Mouse (Mus musculus): ENCODE results near the gene Slc25a13. TPM values are rescaled to one million over a fixed set of nuclear protein-coding genes. Genes with fewer than 3 reads are reported as not detected.

Slc25a13 gene
- polyA plus RNA-seq, 1 experiment from 2014 or later = 55.4 TPM

- H3K27ac ChIP-seq (ENCODE audit: low read depth, low read length) = no peak overlapping the region
- H3K9me3 ChIP-seq (ENCODE audit: control insufficient read depth, low read length) = no peaks in the 10 kb centered on the region
- DNase-seq (ENCODE audit: low spot score) (no peak), ATAC-seq (replicated peaks; ENCODE audit: low FRiP score) (no peak)
- H3K27me3 ChIP-seq (replicated peaks; ENCODE audit: control insufficient read depth, insufficient read depth, low read length) = no peaks in the 10 kb centered on the region
- peaks cover 6% of the 10 kb centered on the region; the same call in 1 of the 2 replicates for H3K36me3 ChIP-seq (ENCODE audit: control insufficient read depth, insufficient read depth, low read length)
- no peak overlapping the region for H3K4me3 ChIP-seq (ENCODE audit: low read depth, low read length)
- H3K4me1 ChIP-seq (replicated peaks; ENCODE audit: control insufficient read depth, insufficient read depth, low read length) = no peaks in the 10 kb centered on the region; the same call in 1 of the 2 replicates
- H3K4me2 ChIP-seq = no peak overlapping the region
- no peak overlapping the region for H3K9ac ChIP-seq (ENCODE audit: low read depth, low read length)
- 86% methylated on average over 2 of the region's 2 CpGs for WGBS
Observed at GRCm38 (mm10) chr6:6103469-6103868, 113.5 kb downstream of the Slc25a13 start.

GRCm38 (mm10) chr6:6101605-6102004, 115.4 kb downstream of the Slc25a13 start:
- peaks cover 6% of the 10 kb centered on the region; the same call in 1 of the 2 replicates for H3K36me3 ChIP-seq (ENCODE audit: control insufficient read depth, insufficient read depth, low read length)
- ATAC-seq (replicated peaks; ENCODE audit: low FRiP score) = no peak
- no peak overlapping the region for H3K27ac ChIP-seq (ENCODE audit: low read depth, low read length)
- DNase-seq (ENCODE audit: low spot score) = no peak
- H3K4me3 ChIP-seq (ENCODE audit: low read depth, low read length) = no peak overlapping the region
- WGBS = 83% methylated on average over 4 of the region's 4 CpGs
- no peak overlapping the region for H3K9ac ChIP-seq (ENCODE audit: low read depth, low read length)
- H3K9me3 ChIP-seq (ENCODE audit: control insufficient read depth, low read length) = no peaks in the 10 kb centered on the region
- no peaks in the 10 kb centered on the region for H3K27me3 ChIP-seq (replicated peaks; ENCODE audit: control insufficient read depth, insufficient read depth, low read length)
- H3K4me2 ChIP-seq = no peak overlapping the region
- no peaks in the 10 kb centered on the region; the same call in 1 of the 2 replicates for H3K4me1 ChIP-seq (replicated peaks; ENCODE audit: control insufficient read depth, insufficient read depth, low read length)

- no peaks in the 10 kb centered on the region for H3K9me3 ChIP-seq (ENCODE audit: control insufficient read depth, low read length)
- H3K4me2 ChIP-seq = no peak overlapping the region
- WGBS = 72% methylated on average over 9 of the region's 9 CpGs
- no peak for DNase-seq (ENCODE audit: low spot score)
- no peak overlapping the region for H3K4me3 ChIP-seq (ENCODE audit: low read depth, low read length)
- no peak overlapping the region for H3K27ac ChIP-seq (ENCODE audit: low read depth, low read length)
- H3K27me3 ChIP-seq (replicated peaks; ENCODE audit: control insufficient read depth, insufficient read depth, low read length) = no peaks in the 10 kb centered on the region
- H3K4me1 ChIP-seq (replicated peaks; ENCODE audit: control insufficient read depth, insufficient read depth, low read length) = no peaks in the 10 kb centered on the region; the same call in 1 of the 2 replicates
- peaks cover 6% of the 10 kb centered on the region; the same call in 1 of the 2 replicates for H3K36me3 ChIP-seq (ENCODE audit: control insufficient read depth, insufficient read depth, low read length)
- no peak overlapping the region for H3K9ac ChIP-seq (ENCODE audit: low read depth, low read length)
- no peak for ATAC-seq (replicated peaks; ENCODE audit: low FRiP score)
Observed at GRCm38 (mm10) chr6:6100892-6101480, 116.0 kb downstream of the Slc25a13 start.

GRCm38 (mm10) chr6:6093978-6094377, 123.0 kb downstream of the Slc25a13 start:
- no peak overlapping the region for H3K4me3 ChIP-seq (ENCODE audit: low read depth, low read length)
- WGBS = 74% methylated on average over 3 of the region's 3 CpGs
- no peak overlapping the region for H3K27ac ChIP-seq (ENCODE audit: low read depth, low read length)
- no peak overlapping the region for H3K4me2 ChIP-seq
- H3K9me3 ChIP-seq (ENCODE audit: control insufficient read depth, low read length) = no peaks in the 10 kb centered on the region
- H3K9ac ChIP-seq (ENCODE audit: low read depth, low read length) = no peak overlapping the region
- no peaks in the 10 kb centered on the region for H3K27me3 ChIP-seq (replicated peaks; ENCODE audit: control insufficient read depth, insufficient read depth, low read length)
- ATAC-seq (replicated peaks; ENCODE audit: low FRiP score) (no peak), DNase-seq (ENCODE audit: low spot score) (no peak)
- H3K36me3 ChIP-seq (ENCODE audit: control insufficient read depth, insufficient read depth, low read length) = no peaks in the 10 kb centered on the region; the same call in 1 of the 2 replicates
- no peaks in the 10 kb centered on the region for H3K4me1 ChIP-seq (replicated peaks; ENCODE audit: control insufficient read depth, insufficient read depth, low read length)

GRCm38 (mm10) chr6:6093522-6093921, 123.5 kb downstream of the Slc25a13 start:
- Histone ChIP-seq H3K27ac (ENCODE audit: low read depth, low read length) (no peak overlapping the region), H3K4me2 (no peak overlapping the region), H3K4me1 (replicated peaks; ENCODE audit: control insufficient read depth, insufficient read depth, low read length) (no peaks in the 10 kb centered on the region), H3K9ac (ENCODE audit: low read depth, low read length) (no peak overlapping the region), H3K4me3 (ENCODE audit: low read depth, low read length) (no peak overlapping the region), H3K36me3 (ENCODE audit: control insufficient read depth, insufficient read depth, low read length) (no peaks in the 10 kb centered on the region; the same call in 1 of the 2 replicates), H3K27me3 (replicated peaks; ENCODE audit: control insufficient read depth, insufficient read depth, low read length) (no peaks in the 10 kb centered on the region), H3K9me3 (ENCODE audit: control insufficient read depth, low read length) (no peaks in the 10 kb centered on the region)
- DNase-seq (ENCODE audit: low spot score) (no peak), ATAC-seq (replicated peaks; ENCODE audit: low FRiP score) (no peak)
- WGBS = 76% methylated on average over 3 of the region's 3 CpGs

GRCm38 (mm10) chr6:6092497-6092896, 124.5 kb downstream of the Slc25a13 start:
- 90% methylated on average over 10 of the region's 10 CpGs for WGBS
- H3K4me3 ChIP-seq (ENCODE audit: low read depth, low read length) = no peak overlapping the region
- no peaks in the 10 kb centered on the region for H3K4me1 ChIP-seq (replicated peaks; ENCODE audit: control insufficient read depth, insufficient read depth, low read length)
- no peak overlapping the region for H3K27ac ChIP-seq (ENCODE audit: low read depth, low read length)
- H3K4me2 ChIP-seq = no peak overlapping the region
- H3K9ac ChIP-seq (ENCODE audit: low read depth, low read length) = no peak overlapping the region
- H3K27me3 ChIP-seq (replicated peaks; ENCODE audit: control insufficient read depth, insufficient read depth, low read length) = no peaks in the 10 kb centered on the region
- DNase-seq (ENCODE audit: low spot score) = no peak
- no peaks in the 10 kb centered on the region; the same call in 1 of the 2 replicates for H3K36me3 ChIP-seq (ENCODE audit: control insufficient read depth, insufficient read depth, low read length)
- no peaks in the 10 kb centered on the region for H3K9me3 ChIP-seq (ENCODE audit: control insufficient read depth, low read length)
- no peak for ATAC-seq (replicated peaks; ENCODE audit: low FRiP score)

- no peak overlapping the region for H3K9ac ChIP-seq (ENCODE audit: low read depth, low read length)
- no peak overlapping the region for H3K4me2 ChIP-seq
- peak; percentile 26 for DNase-seq (ENCODE audit: low spot score)
- no peak overlapping the region for H3K4me3 ChIP-seq (ENCODE audit: low read depth, low read length)
- H3K9me3 ChIP-seq (ENCODE audit: control insufficient read depth, low read length) = no peaks in the 10 kb centered on the region
- no peaks in the 10 kb centered on the region; the same call in 1 of the 2 replicates for H3K36me3 ChIP-seq (ENCODE audit: control insufficient read depth, insufficient read depth, low read length)
- 90% methylated on average over 3 of the region's 3 CpGs for WGBS
- no peaks in the 10 kb centered on the region for H3K27me3 ChIP-seq (replicated peaks; ENCODE audit: control insufficient read depth, insufficient read depth, low read length)
- no peaks in the 10 kb centered on the region for H3K4me1 ChIP-seq (replicated peaks; ENCODE audit: control insufficient read depth, insufficient read depth, low read length)
- no peak overlapping the region for H3K27ac ChIP-seq (ENCODE audit: low read depth, low read length)
- ATAC-seq (replicated peaks; ENCODE audit: low FRiP score) = no peak
Observed at GRCm38 (mm10) chr6:6091016-6091415, 126.0 kb downstream of the Slc25a13 start.

GRCm38 (mm10) chr6:6088151-6088550, 128.8 kb downstream of the Slc25a13 start:
- Histone ChIP-seq H3K36me3 (ENCODE audit: control insufficient read depth, insufficient read depth, low read length) (no peaks in the 10 kb centered on the region), H3K9ac (ENCODE audit: low read depth, low read length) (no peak overlapping the region), H3K4me3 (ENCODE audit: low read depth, low read length) (no peak overlapping the region), H3K27me3 (replicated peaks; ENCODE audit: control insufficient read depth, insufficient read depth, low read length) (no peaks in the 10 kb centered on the region), H3K9me3 (ENCODE audit: control insufficient read depth, low read length) (no peaks in the 10 kb centered on the region), H3K4me2 (no peak overlapping the region), H3K27ac (ENCODE audit: low read depth, low read length) (no peak overlapping the region), H3K4me1 (replicated peaks; ENCODE audit: control insufficient read depth, insufficient read depth, low read length) (no peaks in the 10 kb centered on the region)
- DNase-seq (ENCODE audit: low spot score) = no peak
- 91% methylated on average over 4 of the region's 4 CpGs for WGBS
- ATAC-seq (replicated peaks; ENCODE audit: low FRiP score) = no peak

- DNase-seq (ENCODE audit: low spot score) = no peak
- Histone ChIP-seq H3K4me1 (replicated peaks; ENCODE audit: control insufficient read depth, insufficient read depth, low read length) (no peaks in the 10 kb centered on the region), H3K4me3 (ENCODE audit: low read depth, low read length) (no peak overlapping the region), H3K27ac (ENCODE audit: low read depth, low read length) (no peak overlapping the region), H3K9me3 (ENCODE audit: control insufficient read depth, low read length) (no peaks in the 10 kb centered on the region), H3K27me3 (replicated peaks; ENCODE audit: control insufficient read depth, insufficient read depth, low read length) (no peaks in the 10 kb centered on the region), H3K4me2 (no peak overlapping the region), H3K9ac (ENCODE audit: low read depth, low read length) (no peak overlapping the region), H3K36me3 (ENCODE audit: control insufficient read depth, insufficient read depth, low read length) (no peaks in the 10 kb centered on the region; the same call in 1 of the 2 replicates)
- WGBS = 87% methylated on average over 1 of the region's 1 CpGs
- no peak for ATAC-seq (replicated peaks; ENCODE audit: low FRiP score)
Observed at GRCm38 (mm10) chr6:6080484-6080883, 136.5 kb downstream of the Slc25a13 start.
